Mouse (Mus musculus) CD4-positive helper T cell, adult 2 months (primary cell): Measurements from ENCODE around the gene Pla2g16.

Source experiments
- DNase-seq: peaks from one replicate; pipeline ENCODE4 v3.0.0-alpha.2; 2012; ENCODE audit warnings: low read depth, missing footprints, low spot score

The Pla2g16 gene

DNA sequence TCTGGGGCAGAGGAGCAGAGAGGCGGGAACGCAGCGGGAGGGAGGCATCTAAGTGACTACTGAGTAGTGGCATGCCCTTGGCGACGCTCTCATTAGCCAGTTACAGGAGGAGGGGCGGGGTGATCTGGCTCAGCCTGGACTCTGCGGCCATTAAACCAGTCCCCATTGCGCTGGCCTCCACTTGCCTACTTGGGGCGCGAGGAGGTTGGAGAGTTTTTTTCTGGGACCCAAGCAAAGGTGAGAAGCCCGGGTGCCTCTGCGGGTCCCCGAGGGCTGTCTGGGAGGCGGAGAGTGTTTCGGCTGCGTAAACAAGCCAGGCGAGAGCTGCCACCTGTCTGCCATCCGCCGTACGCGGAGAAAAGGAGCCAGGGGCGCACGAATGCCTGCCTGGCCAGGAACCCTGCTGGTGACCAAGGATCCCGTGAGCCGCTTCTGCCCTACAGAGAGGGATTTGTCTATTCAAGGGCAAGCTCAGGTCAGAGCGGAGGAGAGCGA, at the start of gene Pla2g16:
Pla2g16 (plus strand) TSS at position 132 of the 495 bp plus-strand sequence.
- peak; percentile 68 for DNase-seq

DNA sequence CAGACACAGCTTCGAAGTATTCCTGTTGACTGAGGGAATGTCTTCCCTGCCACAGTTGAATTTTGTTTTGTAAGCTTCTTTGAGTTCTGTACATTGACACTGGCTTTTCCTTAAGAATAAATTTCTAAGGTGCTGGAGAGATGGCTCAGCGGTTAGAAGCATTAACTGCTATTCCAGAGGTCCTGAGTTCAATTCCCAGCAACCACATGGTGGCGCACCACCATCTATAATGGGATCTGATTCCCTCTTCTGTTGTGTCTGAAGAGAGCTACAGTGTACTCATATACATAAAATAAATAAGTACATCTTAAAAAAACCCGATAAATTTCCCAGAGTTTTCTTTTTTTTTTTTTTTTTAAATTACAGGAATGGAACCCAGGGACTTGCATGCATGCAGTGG, 49.2 kb upstream of the Pla2g16 start:
- no peak for DNase-seq

DNA sequence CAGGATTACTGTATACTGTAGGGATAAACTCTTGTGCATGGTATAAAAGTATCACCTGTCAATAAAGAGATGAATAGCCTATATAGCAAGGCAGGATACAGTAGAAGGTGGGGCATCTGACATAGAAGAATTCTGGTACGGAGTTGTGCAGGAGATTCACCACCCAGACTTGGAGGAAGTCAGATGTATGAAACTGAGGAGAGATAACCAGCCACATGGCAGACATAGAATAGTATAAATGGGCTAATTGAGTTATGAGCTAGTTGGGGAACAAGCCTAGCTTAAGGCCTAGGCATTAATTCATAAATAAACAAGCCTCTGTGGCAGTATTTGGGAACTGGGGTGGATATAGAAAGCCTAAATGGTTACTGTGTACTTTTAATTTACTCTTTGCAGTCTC, 40.8 kb upstream of the Pla2g16 start:
- no peak for DNase-seq

DNA sequence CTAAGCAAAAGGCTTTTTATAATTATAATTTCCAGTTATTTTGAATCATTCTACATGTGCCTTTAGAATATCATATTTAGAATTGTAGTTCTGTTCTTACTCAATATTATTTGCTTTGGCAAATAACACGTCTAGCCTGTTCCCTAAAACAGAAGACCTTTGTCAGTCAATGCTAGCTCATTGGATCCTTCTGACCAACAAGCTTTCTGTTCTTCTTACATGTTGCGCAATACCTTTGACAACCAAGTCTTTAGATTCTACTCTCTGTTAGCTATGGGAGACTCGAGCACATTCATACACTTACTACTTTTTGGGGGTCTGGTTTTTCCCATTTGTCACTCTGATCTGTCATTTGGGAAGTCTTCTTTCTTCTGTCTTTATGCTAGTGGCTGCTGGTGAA, 35.6 kb upstream of the Pla2g16 start:
- no peak for DNase-seq

DNA sequence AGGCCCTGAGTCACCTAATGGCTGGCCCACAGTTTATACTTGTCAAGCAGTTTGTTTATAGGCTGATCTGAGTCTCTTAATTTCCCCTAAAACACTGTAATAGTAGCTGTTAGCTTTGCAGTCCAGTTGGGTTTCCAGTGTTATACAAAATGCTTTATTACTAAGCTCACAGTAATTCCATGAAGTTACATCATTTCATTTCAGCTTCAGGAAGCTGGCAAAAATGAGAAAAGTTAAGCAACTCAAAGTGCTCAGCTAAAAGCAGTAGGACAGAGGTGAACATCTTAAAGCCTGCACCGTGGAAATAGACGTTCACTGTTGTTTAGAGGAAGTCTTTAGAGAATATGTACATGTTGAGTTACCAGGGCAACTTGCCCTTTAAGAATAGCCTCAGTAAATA, 34.4 kb upstream of the Pla2g16 start:
- no peak for DNase-seq

DNA sequence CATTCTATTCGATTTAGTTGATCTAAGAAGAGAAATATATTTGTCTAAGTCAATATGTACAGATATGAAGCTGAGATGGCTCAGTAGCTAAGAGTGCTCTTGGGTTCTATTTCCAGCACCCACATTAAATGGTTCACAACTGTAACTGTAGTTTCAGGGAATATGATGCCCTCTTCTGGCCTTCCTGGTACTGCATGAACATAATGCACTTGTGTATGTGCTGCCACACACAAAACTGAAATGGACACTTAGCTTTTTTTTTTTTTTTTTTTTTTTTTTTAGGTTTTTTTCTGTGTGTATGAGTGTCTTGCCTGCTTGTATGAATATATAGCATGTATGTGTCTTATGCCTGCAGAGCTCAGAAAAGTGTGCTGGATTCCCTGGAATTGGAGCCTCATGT, 34.0 kb upstream of the Pla2g16 start:
- DNase-seq, result no peak

DNA sequence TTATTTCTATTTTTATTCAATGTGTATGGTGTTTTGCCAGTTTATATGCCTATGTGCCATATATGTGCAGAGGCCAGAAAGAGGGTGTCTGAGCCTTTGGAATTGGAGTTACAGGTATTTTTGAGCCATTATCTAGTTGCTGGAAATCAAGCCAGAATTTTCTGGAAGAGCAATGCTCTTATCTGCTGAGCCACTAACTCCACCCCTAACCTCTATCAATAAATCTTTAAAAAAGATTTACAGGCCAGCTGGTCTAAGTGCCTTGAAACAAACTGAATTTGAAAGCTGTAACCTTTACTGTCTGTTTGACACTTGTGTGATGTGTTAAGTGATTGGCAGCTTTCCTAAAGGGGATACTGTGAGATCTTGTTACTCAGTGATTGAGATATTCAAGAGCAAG, 33.5 kb upstream of the Pla2g16 start:
- no peak for DNase-seq

DNA sequence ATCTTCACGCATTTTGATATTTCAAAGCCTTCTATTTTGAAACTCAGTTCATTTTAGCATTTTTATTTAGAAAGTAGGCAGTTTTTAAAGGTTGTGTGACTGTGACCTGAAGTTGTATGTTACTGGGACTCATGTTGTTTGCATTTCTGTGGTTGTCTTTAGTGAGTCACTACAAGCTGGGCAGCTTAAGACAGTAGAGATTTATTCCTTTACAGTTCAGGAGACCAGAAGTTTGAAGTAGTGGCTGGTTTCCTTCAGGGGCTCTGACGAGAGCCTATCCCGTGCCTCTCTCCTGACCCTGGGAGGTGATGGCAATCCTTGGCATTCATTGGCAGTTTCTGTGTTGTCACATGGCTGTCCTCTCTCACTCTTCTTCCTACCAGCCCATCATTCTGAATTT, 32.4 kb upstream of the Pla2g16 start:
- no peak for DNase-seq

DNA sequence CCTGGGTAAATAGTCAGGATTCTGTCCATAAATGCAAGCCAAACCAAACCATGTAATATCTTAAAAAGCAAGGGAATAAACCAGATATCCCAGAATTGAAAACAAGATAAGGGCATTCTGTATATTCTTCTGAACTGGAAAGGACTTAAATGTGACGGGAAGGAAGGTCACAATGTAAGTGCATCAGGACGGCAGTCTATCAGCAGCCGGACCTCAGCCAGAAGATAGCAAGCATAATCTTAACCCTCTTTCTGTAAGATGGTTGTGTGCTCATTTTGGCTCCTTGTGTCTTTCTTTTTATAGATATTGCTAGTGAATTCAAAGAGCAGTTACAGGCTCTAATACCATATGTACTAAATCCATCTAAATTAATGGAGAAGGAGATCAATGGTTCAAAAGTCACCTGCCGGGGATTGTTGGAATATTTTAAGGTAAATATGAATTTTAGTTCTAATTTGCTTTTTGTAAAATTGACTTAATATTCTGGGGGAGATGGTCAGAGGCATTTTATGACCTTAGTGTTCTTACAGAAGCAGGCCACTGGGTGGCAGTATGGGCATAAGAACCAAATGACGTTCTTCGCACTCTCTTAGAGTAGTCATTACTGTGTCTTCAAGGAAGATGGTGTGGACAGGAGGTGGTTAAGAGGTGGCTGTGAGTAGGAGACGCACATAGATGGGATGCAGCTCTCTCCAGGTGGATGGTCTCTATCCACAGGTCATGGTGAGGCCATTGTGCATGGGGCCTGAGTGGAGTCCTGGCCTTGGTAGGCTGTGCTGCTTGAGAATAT, 28.4 kb upstream of the Pla2g16 start:
- DNase-seq, result peak; percentile 61

DNA sequence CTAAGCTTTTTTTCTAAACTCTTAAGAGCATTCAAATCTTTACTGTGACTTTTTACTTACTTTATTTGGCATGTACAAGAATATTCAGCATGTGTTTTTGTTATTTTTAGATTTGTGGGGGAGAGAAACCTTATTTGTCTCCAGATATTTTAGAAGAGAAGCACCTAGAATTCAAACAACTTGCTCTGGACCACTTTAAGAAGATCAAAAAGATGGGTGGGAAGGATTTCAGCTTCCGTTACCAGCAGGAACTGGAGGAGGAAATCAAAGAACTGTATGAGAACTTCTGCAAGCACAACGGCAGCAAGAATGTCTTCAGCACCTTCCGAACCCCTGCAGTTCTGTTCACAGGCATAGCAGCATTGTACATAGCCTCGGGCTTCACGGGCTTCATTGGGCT, 25.4 kb upstream of the Pla2g16 start:
- no peak for DNase-seq

DNA sequence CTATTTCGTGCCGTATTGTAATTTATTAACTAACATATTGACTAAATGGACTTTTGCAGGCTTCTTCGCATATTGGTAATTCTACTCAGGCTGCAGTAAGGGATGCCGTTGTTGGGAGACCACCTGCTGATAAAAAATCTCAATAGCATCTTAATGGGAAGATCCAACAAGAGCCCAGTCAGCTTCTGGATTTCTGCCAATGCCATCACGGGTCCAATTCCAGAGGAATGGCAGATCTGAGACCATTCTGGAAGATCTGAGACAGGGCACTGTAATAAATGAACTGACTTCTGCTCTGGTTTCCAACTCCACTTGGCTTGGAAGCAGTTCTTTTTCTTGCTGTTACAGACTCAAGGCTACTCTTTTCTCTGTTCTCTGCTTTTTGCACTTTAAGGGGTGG, 23.4 kb upstream of the Pla2g16 start:
- no peak for DNase-seq

DNA sequence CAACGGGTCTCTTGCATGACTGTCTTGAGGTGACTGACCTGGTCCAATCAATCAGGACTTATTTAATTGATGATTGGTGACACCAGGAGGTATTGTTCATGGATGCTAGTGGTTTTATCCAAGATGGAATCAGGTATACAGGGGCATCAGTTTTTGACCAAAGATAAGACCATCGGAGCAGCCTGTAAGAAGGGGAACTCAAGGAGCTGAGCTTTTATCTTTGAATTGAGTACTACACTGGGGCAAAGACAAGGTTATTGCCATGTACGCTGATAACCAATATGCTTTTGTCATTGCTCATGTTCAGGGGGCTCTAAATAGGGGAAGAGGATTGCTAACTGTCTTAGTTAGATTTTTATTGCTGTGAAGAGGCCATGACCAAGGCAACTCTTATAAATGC, 8.3 kb upstream of the Pla2g16 start:
- DNase-seq, result no peak

DNA sequence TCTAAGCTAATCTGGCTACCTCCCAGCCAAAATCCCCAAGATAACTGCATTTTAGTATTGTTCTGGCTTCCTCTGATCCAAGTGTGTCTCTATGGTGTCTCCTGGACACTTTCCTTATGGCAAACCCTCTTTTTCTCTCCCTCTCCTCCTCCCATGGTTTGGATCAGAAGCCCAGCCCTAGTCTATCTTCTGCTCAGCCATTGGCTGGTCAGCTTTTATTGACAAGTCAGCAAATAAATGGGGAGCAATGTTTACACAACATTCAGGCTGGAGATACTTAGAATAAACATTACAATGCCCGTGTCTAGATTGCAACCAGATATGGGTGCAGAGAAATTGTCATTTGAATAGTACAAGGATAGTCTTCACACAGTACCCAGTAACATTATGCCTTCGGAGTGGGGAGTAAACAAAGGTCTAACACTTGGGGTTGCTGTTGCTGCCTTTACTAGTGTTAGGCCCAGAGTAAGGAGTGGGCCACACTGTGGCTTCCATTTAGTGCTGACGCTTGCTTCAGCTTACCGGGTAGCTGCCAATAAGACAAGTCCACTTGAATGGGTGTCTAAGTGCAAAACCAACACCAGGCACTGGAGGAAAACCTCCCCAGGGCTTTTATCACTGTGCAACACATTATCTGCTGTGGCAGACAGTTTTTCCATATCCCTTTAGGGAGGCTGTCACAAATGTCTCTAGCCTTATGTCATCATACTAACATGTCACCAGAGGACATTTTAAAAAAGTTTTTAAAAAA, 5.5 kb upstream of the Pla2g16 start:
- no peak for DNase-seq

DNA sequence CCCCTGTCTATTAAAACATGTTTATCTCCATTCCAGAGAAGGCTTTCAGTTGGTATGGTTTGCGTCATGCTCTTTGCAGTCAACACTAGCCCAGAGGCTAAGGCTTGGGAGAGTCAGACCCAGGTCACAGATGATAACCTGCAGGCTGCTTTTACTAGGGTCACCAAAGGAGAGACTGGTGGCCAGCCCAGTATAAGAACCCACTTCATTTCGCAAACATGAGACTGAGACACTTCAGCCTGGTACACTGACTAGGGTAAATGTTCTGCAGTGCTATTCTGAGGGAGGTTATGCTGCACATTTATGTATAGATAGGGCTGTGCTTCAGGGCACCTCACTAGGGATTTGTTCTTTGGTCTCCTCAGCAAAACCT, 5.0 kb upstream of the Pla2g16 start:
- no peak for DNase-seq

DNA sequence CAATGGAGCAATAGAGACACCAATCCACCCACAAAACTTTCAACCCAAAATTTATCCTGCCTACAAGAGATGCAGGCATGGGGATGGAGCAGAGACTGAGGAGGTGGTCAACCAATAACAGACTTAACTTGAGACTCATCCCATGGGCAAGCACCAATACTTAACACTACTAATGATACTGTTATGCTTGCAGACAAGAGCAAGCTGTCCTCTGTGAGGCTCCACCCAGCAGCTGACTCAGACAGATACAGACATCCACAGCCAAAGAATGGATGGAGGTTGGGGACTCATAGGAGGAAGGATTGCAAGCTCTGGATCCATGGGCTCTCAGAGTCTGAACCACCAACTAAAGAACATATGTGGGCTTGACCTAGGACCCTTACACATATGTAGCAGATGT, 3.8 kb upstream of the Pla2g16 start:
- no peak for DNase-seq

DNA sequence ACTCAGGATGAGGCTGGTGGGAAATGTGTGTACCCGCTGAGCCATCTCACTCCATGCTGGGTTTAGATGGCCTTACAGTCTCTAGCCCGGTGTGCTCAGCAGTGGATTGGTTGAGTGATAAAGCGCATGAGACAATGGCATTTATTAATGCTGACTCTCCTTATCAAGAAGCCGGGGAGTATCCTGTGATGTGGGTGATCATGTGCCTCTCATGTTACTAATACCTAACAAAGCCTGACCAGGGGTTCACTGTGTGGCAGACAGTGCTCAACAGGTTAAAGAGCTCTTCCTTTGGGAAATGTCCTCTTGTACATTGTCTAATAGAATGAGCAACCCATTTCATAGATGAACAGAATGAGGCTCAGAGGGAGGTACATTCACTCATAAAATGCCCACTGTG, 2.4 kb upstream of the Pla2g16 start:
- DNase-seq, result no peak

DNA sequence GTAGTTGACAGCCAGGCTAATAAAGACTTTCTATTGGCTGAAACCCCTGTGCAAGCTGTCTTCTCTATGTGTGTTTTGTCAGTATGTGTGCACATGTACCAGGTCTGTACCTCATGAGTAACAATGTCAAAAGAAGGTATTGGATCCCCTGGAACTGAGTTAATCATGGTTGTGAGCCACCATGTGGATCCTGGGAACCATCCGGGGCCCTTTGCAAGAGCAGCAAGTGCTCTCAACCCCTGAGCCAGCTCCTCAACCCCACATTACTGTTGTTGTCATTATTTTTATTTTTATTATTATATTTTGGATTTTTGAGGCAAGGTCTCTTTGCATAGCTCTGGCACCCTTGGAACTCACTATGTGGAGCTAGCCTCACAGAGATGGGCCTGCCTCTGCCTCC, 618 bp upstream of the Pla2g16 start:
- no peak for DNase-seq

DNA sequence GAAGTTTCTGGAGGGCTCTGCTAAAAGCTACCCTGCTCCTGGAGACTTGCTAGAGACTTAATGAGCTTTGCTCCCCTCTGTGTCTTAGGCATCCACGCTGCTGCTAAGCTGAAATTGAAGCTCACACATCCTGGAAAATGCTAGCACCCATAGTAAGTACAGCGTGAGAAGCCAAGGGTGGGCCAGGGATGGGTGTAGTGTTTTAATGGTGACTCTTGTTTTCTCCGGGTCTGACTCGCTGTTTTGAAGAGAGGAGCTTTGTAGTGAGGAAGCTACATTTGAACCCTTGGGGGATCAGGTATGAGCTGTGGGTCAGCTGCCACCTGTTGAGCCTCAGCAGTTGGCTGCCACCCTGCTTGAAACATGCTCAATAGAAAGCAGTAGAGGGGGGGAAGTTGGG, 585 bp downstream of the Pla2g16 start:
- DNase-seq, result peak; percentile 20

DNA sequence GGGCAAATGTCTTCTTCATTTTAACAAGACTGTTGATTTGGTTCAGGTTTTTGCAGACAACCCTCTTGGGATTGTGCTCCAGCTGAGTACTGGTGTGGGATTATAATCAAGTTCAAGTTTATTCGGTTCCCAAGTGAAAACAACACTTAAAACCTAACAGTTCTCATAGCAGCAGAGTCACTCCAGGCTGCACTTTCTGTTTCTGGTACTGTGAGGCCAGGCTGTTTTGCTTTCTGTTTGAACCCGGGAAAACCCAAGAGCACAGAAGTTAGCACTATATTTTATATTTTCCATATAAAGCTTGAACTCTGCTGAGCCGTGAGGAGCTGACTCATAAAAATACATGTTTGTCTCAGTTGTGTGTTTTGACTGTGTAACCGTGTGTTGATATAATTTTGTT, 1.4 kb downstream of the Pla2g16 start:
- DNase-seq, result peak; percentile 52

DNA sequence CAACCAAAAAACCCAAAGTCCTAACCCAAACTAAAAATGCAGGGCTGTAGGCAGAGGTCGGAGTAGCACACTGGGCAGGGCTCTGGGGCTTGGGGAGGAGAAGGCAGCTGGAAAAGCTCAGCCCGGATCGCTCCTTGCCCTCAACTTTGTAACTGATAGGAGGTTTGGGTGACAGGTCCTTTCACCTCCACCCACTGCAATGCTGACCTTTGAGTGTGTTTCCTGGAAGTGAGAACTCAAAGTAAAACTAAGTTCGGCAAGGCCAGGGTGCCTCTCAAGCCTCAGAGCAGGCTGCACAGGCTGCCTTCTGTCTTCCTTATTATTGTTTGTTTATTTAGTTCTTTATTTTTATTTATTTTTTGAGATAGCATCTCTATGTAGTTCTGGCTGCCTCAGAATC, 2.7 kb downstream of the Pla2g16 start:
- no peak for DNase-seq

DNA sequence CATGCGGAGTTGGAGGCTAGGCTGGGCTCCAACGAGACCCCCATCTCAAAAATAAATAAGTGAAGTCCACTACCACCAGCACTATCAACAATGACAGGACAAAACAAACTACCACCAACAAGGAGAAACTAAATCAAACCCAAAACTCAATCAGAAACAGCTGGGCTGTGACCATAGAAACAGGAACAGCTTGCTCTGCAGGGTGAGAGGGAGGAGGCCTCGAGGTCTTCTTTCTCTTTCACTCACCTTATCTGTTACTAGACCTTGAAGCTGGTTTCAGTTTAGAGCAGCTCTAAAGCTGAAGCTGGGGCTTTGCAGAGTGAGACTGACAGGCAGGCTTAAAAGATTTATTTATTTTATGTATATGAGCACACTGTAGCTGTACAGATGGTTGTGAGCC, 4.2 kb downstream of the Pla2g16 start:
- DNase-seq, result peak; percentile 40

DNA sequence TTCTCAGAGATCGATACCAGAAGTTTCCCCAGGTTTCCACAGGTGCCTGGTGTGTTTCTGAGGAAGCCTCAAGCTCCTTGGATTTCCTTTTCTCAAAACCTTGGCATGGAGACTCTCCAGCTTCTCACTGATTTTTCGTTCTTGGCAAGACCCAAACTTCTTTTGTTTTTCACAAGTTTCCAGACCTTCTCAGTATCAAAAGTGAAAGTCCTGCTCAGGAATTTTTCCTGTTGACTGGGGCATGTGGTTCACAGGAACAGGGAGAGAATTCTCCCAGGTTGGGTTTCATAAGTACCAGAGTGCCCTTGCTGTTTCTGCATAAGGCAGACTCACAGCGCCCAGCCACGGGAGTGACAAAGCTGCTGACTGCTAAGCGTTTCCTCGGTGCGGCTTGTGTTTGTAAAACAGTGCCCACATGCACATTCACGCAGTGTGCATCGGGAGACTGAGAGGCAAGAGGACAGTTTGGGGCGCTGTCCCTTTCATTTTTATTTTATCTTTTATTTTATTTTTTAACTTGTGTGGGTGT, 5.4 kb downstream of the Pla2g16 start:
- no peak for DNase-seq

DNA sequence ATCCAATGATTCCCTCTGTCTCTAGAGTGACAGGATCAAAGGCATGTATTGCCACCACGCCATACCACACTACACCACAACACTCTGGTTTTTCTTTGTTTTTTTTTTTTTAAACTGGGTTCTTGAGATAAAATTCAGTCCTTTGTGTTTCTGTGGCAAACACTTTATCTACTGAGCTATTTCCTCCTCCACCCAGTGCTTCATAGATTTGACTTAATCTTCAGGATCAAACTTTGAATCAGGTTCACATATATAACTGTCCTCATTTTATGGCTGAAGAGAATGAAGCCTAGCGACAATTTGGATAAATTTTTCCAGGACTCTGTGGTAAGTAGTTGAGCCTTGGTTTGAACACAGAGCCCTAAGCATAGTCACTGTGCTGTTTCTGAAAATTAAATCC, 6.4 kb downstream of the Pla2g16 start:
- DNase-seq, result peak; percentile 14
